Mouse (Mus musculus): Measurements from ENCODE around the gene 4921509C19Rik.
A peak's percentile ranks its signal among the peaks of the same experiment; 100 is the strongest.
"Not testable (repeated sequence)": the region's sequence is repeated elsewhere in the genome, so short reads cannot be mapped to it uniquely, and the experiment has no call there.

Gene 4921509C19Rik

DNA sequence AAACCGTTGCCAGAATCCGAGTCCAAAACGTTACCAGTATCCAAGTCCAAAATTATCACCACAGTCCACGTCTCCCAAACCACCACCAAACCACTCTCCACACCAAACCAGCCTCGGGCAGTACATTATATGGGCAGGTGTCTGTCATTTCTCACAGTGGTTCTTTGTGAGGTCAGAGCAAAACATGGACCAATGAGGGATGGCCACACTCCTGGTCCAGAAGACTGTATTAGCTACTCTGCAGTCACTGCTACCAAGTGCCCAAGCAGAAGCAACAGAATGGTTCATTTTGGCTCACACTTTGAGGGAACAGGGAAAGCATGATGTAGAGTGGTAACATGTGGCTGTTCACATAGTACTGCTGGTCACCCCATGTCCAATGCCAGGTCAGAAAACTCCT lies at the start of gene 4921509C19Rik:
TSS of gene 4921509C19Rik (minus strand) at position 101 of the 400 bp plus-strand sequence.
- not testable (repeated sequence) for DNase-seq (ENCODE audit: low spot score)

DNA sequence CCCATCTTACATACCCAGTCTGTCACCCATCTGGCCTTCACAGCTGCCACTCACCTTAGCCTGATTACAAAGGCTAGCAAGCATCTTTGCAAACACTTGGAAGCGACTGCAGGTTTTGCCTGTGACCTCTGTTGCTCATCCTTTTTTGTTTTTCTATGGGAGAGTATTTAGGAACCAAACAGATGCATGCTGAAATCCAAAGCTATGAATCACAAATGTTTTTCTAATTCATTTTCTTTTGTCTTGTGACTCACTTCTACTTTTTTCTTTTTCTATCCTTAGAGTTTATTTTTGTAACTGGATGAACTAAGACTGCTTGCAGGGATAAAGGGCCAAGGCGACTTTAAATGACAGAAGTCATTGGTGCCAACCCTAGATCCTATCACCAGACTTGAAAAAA lies 49.6 kb upstream of the 4921509C19Rik start:
- no peak for DNase-seq (ENCODE audit: low spot score)

DNA sequence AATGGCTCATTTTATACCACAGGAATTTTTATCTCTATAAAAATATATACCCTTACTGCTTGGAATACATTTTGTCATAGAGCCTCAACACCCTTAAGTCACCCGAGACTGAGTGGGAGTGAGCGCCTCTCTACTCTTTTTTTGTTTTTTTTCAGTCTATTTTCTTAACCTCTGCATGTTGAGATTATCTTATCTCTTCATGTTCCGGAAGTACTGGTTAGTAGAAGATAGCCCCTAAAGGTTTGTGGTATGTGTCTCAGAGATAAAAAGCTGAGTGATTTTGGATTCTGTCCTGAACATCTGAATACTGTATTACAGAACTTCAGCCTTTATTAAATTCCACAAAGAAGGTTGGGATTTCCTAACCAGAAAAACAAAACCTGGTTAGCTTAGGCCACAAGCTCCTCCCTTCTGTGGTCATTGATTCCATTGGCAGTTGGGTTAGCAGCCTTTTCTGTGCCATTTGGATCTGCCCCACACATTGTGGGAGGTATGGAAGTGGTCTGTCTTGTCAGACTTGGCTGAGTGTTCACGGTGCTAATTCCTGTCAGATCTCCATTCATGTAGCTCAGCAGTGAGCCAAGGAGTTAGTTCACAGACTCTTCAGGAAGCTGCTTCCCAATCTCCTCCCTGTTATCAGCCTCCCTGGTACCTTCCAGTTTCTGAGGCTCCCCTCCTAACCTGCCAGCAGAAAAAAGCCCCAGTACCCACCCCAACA lies 48.5 kb upstream of the 4921509C19Rik start:
- DNase-seq (ENCODE audit: low spot score) = no peak

DNA sequence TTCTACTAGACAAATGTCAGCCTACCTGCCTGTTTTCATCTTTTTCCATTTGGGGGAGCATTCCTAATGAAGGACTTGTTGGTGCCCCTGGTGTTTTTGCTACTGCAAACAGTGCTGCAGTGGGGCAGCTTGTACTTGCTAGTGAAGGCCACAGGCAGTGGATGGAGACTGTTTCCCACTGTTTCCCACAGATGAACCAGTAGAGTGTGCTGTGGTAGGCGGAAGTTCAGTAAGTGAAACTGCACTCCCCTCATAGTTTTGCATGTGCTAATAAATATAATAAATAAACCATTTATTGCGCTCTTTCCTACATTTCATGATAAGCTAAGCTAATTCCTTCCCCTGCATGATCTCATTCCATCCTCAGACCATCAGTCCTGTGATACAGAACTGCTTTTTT lies 43.0 kb upstream of the 4921509C19Rik start:
- DNase-seq (ENCODE audit: low spot score) = no peak

DNA sequence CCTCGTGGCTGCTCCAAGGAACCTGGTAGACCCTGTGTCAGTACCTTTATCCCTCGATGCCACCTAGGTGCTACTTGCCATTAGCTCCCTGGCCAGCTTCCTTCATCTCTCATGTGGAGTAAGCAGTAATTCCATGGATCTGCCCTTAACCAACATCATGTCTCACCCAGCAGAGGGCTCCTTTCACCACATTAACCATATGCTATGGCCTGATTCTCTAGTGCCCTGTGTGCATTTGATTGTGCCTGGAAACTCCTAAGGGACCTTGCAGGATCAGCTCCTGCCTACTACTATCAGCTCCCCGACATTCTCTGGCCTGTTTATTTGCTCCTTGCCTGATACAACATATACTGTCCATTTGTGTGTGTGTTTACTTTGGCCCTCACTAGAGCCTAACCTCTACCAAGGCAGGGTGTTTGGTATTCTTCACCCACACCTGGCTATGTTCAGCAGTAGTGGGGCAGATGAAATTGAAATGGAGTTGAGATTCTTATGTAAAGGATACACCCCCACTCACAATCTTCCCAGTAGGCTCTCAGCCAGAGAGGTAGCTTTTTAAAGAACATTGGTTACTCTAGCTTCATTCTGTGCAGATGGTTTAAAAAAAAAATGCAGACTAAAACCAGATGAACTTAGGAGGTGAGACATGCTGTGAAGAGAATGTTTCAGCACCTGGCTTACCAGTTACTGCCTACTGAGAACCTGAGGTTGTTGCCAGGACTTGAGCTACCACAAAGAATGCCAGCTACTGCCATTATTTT lies 37.8 kb upstream of the 4921509C19Rik start:
- DNase-seq (ENCODE audit: low spot score) = no peak

DNA sequence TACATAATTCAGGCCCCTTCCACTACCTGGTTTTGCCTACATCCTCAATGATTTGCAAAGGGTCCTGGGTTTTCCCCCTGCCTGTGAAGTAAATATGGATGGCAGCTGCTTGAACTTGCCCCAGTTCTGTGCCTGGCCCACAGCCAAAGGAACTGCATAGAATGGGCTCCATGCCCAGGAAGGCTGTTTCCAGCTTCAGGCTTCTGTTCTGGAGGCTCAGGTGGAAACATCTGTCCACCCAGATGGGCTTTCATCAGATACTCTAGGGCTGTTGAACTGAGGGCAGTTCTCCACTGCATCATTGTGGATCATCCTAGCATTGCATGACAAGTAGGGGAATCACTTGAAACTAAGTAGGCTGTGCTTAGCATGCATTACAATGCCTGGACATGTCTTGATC lies 36.2 kb upstream of the 4921509C19Rik start:
- no peak for DNase-seq (ENCODE audit: low spot score)

DNA sequence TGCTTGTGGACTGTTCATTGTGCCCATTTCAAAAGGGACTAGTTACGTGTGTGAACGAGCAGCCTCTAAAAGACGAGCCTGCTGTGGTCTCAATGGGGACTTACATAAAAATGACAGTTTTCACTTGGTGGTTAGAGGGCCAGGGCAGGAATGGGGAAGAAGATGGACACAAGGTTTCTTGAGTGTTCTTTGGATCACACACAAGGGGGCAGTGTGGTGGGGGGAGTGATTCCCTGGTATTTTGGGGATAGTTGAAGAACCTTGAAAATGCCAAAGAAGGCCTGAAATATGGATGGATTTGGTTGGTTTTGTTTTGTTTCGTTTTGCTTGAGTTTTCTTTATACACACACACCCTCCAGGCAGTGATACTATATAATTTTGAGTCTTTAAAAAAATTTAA lies 28.3 kb upstream of the 4921509C19Rik start:
- DNase-seq (ENCODE audit: low spot score) = no peak

DNA sequence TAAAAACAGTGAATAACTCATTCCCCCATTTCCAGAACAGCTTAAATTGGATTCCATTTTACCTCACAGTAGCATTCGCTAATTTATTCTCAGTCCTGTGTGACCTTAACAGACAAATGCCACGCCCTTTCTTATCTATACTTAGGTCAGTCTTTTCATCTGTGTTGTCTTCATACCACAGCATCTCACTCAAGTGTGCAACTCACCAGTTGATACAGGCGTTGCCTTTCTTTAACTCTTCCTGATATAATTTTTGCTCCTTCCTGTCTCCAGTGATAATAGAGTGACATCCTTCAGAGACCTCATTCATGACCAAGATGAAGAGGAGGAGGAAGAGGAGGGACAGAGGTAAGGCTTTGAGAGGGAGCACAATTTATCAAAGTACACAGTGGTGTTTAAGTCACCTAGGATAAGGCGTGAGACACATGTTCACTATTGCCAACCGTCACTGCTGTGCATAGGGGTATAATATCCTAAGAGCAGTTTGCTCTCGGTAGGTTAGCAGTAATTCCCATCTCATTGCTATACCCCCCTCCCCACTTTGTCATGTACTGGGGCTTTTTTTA lies 24.6 kb upstream of the 4921509C19Rik start:
- DNase-seq (ENCODE audit: low spot score) = no peak

DNA sequence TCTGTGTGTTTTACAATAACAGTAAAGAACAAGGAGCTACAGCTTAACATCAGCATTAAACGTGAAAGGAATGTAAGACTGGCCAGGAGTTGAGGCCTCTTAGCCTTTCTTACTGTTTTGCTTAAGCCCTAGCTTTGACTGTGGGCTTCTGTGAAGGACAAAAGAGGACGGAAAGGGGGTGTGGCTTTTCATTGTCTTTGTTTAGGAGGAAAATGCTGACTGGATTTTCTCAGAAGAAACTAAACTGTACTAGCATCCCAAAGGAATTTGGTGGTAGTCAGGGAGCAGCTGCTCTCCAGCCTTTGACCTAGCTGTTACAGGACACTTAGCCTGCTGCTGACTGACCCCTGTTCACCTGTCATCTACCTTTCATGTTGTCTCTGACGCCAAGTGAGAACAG lies 22.4 kb upstream of the 4921509C19Rik start:
- no peak for DNase-seq (ENCODE audit: low spot score)

DNA sequence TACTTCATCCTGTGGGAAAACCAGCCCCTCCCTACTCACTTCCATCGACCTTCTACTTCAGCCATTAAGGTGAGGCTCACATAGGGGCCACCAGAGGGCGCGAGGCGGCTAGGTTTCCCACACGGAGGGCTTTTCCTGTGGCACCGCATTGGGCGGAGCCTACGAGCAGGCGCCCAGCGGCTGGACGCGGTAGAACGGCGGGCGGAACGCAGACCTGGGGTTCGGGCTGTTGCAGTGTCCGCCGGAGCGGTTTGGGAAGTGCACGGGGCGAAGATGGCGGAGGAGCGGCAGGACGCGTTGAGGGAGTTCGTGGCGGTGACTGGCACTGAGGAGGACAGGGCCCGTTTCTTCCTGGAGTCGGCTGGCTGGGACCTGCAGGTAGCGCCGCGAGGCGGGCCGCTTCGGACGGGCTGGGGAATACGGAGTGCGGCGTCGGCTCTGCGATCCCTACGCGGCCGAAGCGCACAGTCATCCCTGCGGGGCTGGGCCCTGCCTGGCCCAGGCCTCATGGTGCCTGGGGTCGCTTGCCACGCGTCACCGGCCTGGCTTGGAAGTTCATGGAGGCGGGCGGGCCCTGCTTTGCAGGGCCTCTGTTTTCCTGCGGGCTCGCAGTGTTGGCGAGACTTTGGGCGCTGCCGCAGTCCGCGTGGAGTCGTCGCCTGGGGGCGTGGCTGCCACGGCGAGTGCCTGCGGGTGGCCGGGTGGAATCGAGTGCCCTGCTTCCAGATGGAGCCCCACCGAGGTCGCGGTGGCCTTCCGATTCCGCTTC lies 18.3 kb upstream of the 4921509C19Rik start, which contains the start of gene Nsfl1c:
TSS of gene Nsfl1c (plus strand) at position 148 of the 769 bp plus-strand sequence.
- DNase-seq (ENCODE audit: low spot score) = peak; percentile 95

DNA sequence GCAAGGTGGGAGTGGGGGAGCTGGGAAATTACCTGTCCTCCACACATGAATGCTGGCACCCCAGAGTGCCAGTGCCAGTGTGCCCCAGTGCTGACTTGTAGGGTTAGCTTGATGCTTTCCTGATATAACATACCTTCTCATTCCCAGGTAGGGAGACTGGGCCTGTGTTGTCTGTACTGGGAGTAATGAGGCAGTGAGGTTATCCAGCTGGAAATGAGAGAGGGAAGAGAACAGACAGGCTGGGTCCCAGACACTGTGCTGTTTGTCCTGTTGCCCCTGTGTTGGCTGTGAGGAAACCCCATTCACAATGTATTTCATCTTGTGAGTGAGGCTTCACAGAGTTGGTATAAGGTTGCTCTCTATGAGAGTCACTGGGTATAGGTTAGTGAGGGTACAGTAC lies 10.5 kb upstream of the 4921509C19Rik start:
- no peak for DNase-seq (ENCODE audit: low spot score)

DNA sequence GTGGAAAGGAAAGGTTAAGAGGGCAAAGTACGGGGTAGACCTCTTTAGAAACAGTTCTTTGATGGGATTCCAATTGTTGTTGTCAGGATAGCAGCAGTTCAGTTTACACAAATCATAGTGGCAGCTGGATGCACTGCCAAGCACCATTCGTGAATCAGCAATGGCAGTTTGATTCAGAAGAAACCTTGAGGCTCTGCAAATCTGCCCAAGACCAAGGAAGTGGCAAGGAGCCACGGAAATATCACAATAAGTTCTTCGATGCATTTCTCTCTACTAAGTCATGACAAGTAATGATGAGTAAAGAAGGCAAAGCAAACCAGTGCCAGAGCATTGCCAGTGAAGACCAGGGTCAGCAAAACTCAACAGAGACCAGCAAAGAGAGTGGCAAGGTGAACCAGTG lies 41.0 kb downstream of the 4921509C19Rik start:
- DNase-seq (ENCODE audit: low spot score) = not testable (repeated sequence)

DNA sequence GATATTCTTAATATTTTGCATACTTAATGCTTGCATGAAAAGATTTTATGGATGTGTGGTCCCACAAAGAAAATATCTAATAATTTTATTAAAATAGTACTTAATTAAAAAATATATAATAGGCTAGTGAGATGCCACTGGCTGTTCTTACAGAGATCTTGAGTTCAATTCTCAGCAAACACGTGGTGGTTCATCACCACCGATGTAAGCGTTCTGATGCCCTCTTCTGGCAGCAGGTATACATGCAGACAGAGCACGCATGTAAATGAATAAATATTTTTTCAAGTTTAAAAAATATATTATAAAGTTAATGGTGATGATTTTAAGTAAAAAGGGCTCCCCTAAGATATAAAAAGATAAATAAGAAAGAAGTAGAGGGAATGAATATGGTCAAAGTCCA lies 41.8 kb downstream of the 4921509C19Rik start:
- DNase-seq (ENCODE audit: low spot score) = not testable (repeated sequence)
